Mouse (Mus musculus) monocyte, adult 5-6 weeks (primary cell): ENCODE results near the gene Lef1. TPM values are rescaled to one million over a fixed set of nuclear protein-coding genes. Genes with fewer than 3 reads are reported as not detected.

Experiments
- ATAC-seq: fragments of 153-309, 156-312 bp; replicated peaks from 2 replicates; pipeline ENCODE4 v1.8.0; 2017; ENCODE audit warnings: mild to moderate bottlenecking; ENCODE audit not compliant: low TSS enrichment, insufficient number of reproducible peaks, severe bottlenecking, poor library complexity, low FRiP score
- total RNA-seq: library from RNA; stranded (forward); fragments of 200-1000, 200-491, 200-594 nt; gene quantifications from 3 replicates; pipeline ENCODE4 v1.2.3, GENCODE M21; 2017

Lef1 gene
- 4.7 to 20.3 TPM (median 18.9 TPM) in 3 replicates for total RNA-seq

DNA sequence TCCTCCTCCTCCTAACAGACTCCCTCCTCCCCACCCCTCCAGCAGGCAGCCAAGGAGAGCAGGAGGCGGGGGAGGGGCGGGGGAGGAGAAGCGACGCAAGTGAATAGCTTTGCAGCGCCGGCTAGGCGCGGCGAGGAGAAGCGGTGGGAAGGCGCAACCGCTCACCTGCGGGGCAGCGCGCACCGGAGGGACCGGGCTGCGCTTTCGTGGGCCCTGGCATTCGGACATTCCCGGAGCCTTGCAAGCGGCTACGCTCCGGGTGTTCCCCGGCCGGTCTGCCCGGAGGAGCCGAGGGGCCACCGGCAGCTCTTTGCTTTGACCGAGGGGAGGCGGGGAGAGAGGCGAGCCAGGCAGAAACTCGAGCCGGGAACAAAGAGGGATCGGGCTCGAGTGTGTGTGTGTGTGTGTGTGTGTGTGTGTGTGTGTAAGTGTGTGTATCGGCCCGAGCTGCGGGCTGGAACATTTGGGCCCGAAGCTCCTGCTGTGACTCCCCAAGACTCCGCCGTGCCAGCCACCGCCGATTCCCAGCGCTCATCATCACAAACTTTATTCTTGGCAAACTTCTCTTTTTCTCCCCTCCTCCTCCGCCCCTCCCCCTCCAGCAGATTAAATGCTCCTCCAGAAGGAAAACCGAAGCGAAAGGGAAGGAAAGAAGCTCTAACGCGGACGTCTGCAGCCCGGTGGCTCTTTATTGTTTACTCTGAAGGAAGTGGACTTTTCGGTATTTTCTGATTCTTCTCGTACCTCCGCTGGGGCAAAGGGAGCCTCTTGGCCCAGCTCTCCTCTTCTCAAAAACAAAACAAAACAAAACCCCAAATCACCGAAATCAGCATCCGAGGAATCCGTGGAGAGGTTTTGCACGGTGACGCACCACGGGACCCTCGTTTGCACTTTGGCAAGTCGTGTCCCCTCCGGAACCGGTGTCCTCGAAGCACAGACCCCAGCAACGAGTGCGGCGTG is at the start of gene Lef1:
Lef1 (plus strand) TSS at position 281 of the 960 bp plus-strand sequence.
- no peak for ATAC-seq

- ATAC-seq = no peak
Measured at GRCm38 (mm10) chr3:131065001-131065400, 45.3 kb upstream of the Lef1 start.

GRCm38 (mm10) chr3:131066171-131066570 is 44.1 kb upstream of the Lef1 start:
- ATAC-seq = no peak

DNA sequence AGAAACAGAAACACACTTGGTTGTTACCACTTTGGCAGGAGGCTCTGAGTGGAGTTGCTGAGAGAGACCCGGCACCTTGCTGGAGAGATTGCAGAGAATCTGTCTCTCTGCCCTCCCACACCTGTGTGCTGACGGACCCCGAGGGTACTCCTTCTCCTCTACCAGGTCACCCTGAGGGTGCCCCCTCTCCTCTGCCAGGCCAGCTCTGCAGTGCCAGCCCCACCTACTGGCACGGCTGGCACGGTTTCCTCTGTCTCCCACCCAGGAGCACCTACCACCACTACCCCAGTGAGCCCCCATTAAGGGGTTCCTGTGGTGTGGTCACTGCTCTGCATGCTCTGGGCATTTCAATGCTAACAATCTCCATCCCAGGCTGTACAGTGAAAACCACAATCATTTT is 42.3 kb upstream of the Lef1 start:
- ATAC-seq = no peak

DNA sequence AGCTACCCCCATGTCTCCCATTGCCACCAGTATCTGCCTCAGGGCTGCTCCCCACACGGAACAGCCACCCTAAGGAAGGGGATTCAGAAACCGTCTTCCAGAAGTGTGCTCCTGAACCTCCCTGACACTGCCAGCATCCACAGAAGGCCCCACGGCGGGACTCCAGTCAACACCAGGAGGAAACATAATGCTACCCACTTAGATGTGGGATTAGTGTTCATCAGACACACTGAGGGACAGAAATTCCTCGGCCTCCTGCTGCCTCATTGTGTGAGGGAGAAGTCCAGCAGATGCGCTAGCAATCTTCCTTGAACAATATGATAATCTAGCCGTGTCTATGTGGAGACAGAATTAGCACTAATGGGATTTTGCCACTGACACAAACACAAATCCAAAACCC is 40.1 kb upstream of the Lef1 start:
- no peak for ATAC-seq

DNA sequence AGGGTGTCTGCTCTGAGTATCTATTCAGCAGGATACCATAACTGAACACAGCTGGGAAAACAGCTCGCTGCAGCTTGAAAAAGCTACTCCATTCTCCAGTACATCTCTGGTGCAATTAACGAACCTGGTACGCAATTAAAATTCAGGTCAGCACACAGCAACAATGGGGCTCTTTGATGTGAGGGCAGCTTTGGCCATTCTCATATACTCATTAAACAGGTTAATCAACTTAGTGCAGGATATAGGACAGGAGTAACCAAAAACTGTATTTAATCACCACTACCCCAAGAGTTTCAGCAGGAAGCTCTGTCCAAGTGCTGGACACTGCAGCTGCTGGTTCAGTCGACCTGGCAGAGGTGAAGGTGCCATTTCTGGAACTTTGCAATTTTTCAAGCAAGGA is 37.6 kb upstream of the Lef1 start:
- no peak for ATAC-seq

DNA sequence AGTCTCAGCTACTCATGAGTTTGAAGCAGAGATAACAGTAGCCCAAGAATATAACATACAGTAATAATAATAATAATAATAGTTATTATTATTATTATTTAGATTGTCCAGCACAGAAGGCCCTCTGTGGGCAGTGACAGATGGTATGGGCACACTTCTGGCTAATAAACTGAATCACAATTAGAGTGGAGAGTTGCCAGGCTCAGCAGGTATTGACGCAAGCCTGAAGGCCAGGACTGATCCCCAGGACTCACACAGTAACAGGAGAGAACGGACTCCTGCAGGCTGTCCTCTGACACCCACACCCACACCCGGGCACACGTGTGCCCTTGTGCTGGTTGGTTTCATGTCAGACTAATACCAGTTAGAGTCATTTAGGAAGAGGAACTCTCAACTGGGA is 36.3 kb upstream of the Lef1 start:
- no peak for ATAC-seq

DNA sequence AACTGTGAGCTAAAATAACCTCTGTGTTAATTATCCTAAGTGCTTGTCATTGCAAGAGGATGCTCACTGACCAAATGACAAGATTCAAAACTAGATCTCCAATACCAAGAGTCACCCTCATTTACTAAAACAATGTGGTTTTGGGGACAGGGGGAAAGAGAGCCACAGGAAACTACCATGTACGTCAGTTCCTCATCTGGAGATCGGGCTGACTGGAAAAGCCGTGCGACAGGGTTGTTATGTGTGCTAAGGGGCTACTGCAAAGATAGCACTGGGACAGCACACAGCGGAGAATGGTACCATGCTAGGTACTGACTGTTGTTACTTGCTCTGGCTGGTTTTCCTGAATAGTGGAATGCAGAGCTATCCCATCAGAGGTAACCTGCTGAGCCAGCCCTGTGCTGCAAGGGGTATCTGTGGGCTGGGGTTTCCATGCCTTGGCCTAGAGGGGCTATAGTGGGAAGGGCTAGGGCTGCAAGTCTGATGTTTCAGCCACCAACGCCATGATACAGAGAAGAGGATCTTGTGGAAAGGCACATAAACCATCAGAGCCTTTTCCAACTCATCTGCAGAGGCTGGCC is 32.1 kb upstream of the Lef1 start:
- ATAC-seq = no peak

- no peak for ATAC-seq
Measured at GRCm38 (mm10) chr3:131078719-131079118, 31.6 kb upstream of the Lef1 start.

- ATAC-seq = no peak
Measured at GRCm38 (mm10) chr3:131083722-131084121, 26.5 kb upstream of the Lef1 start.

DNA sequence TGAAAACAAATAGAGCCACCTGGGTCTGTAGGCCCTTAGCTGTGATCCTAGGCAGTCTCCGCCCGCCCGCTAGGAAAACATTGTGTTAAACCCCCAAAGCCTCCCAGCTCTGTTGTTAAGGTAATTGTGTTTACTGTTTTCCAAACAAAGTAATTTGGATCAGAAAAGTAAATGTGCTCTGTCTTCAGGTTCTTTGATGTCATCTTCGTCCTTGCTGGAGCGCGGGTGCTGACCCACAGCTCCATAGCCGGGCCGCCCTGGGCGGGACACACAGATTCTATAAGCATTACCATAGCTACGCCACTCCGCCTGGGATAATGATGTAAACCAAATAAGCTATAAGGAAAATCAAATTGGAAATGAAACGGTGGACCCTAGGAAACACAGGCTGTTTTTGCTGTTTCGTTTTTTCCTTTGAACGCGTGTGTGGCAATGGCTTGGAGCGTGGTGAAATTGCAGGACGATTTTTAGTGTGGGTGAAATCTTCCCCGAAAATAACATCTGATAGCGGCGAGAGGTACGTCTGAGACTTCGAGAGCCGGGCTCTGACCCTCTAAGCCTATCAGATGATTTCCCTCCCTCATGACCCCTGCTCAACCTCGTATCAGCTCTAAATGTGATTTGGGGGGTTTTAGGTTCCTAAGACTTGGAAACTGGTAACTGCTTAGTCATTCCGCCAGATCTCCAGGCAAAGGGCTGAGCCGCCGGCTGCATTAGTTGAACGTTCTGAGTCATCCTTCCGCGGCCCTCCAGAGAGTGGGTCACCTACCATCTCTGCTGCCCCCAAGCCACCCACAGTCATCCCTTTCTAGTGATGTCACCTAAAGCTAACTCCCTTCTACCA is 25.3 kb upstream of the Lef1 start:
- ATAC-seq = no peak

DNA sequence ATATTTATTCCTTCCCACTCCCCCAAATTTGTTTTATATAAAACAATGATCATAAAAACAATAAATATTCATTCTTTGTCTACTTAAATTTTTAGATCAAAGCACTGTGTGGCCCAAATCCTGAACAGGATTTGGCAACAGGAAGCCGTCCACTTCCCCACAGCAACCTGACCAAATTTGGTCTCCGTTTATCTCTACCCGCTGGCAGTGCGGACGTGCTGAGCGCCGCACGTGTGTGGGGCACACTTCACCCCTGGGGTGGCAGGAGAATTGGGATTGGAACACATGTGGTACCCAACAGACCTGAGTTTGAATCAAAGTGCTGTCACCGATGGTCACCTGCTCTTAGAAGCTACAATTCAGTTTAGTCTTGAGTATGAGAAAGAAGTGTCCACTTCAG is 24.3 kb upstream of the Lef1 start:
- no peak for ATAC-seq

GRCm38 (mm10) chr3:131089721-131090120 is 20.6 kb upstream of the Lef1 start:
- no peak for ATAC-seq

DNA sequence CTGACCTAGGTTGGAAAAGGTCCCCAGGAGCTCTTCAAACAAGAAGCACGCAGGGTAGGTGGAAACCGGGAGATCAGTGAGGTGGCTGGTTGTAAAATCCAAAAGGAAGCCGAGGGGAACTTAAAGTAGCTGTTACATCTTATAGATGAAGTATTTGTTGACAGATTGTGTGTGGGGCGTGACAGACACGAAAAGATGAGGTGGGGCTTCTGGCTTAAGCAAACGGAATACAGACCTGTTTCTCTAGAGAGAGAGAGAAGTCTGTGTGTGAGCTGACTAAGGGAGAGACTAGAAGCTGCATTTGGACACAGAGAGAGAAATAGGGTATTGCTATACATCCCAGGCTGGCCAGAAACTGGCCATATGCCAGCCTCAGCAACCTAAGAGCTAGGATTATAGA is 18.2 kb upstream of the Lef1 start:
- no peak for ATAC-seq

DNA sequence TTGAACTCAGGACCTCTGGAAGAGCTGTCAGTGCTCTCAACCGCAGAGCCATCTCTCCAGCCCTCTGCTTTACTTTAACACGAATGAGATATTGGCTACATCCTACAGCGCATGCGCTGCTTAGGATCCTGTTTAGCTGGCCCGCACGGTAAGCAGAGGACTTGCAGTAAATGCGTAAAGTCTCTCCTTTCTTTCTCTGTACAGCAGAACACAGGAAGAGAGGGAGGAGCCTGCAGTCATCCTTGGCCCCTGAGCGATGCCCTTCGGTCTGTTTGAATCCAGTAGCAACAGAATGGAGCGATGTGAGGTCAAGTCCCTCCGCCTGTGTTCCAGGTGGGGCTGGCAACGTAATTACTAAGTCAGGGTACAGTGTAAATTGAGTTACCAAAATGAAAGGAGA is 16.5 kb upstream of the Lef1 start:
- no peak for ATAC-seq

DNA sequence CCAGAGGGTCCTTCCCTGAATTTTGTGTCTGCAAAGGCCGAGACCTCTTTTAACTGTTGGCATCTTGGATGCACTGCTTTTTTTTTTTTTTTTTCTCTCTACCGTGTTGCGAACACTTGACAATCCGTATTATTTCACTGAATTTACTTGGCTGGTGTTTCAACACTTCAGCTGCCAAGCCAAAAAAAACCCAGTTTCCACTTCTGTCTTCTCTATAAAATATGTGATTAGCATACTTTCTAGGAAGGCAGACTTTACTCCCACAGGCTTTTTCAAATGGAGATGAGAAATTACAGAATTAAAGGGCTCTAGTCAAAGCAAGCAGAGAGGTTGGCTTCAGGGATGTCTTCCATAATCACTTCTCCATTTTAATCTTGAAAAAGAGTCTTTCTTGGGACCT is 14.2 kb upstream of the Lef1 start:
- ATAC-seq = no peak

- ATAC-seq = no peak
Measured at GRCm38 (mm10) chr3:131102191-131102774, 8.0 kb upstream of the Lef1 start.

DNA sequence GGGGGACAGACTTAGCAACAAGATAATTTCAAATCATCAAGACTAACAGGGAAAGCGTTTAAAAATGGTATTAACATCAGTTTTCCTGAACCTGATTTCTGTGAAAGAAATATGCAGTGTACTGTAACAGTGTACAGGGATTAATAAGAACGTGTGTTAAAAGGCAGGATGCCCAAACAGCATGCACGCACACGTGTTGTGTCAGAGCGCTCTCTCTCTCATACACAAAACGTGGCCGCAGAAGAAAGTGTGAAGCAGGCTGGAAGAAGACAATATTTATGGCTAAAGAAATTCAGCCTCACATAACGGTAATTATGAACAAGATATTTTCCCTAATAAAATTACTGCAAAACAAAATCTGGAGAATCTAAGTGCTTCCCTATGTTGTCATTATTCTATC is 4.9 kb upstream of the Lef1 start:
- no peak for ATAC-seq

DNA sequence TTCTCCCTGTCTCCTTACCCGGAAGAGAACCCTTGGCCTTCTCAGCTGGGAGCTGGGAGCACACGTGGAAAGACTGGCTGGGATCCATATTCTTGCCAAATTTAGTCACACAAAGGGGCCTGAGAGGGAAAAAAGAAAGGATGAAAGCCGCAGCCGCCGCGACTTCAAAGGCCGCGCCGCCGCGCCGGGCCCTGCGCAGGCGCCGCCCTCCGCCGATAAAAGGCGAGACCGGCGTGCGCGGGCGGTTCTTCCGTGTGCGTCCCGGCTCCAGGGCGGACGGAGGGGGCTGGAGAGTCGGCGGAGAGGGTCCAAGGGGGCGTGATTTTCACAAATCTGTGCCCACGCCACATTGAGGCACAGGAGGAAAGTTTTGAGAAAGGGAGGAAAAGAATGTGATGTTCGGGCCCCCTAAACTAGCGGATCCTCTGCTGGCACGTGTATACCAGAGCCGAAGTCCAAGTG is 4.3 kb upstream of the Lef1 start:
- no peak for ATAC-seq
